Mouse (Mus musculus): ENCODE results near the gene Upf2.
"Not testable (repeated sequence)": the region's sequence is repeated elsewhere in the genome, so short reads cannot be mapped to it uniquely, and the experiment has no call there.

Gene Upf2

DNA sequence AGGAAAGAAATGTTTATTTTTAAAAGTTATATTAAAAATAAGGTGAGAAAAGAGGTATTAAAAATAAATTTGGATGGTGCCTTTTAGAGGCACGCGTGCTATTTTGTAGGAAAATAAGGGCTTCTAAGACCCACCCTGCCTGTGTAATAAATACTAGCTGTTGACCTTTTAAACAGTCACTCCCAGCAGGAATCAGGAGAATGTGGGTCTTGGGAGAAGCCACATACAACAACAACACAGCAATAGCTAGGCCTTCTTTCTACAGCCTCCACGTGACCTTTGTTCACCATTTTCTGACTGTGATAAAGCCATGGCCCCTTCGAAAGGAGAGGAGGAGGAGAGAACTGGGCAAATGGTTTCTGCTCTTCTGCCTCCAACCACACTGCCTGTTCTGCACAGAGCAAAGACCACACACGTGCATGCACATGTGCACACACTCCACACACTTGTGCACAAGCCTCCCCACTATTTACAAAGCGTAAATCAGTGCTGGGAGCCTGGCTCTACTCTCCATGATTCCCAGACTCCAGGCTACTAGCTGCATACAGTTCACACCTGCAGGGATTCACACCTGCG lies 121.5 kb downstream of the Upf2 start:
- DNase-seq, result no peak

GRCm38 (mm10) chr2:6074891-6075529 lies 123.7 kb downstream of the Upf2 start:
- no peak for DNase-seq

- no peak for DNase-seq
These were observed 124.2 kb downstream of the Upf2 start for GRCm38 (mm10) chr2:6075530-6075896.

DNA sequence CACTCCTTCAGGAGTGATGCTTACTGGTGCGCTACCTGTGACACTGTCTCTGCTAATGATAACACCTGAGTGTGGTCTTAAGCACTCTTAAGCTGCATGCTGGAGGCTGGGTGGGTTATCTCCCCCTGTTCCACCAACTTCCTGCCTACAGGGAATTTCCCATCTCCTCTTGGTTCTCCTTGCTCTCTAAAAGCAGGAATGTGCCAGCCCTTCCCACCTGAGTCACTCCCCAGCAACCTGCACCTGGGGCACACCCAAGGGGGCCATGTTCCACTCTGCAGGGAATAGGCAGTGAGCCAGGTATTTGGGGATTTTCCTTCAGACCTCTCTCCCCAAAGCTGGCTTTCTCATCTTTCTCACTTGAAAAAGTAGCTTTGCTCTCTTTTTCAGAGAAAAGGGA lies 128.8 kb downstream of the Upf2 start:
- no peak for DNase-seq

GRCm38 (mm10) chr2:6081108-6081507 lies 129.8 kb downstream of the Upf2 start:
- DNase-seq, result no peak

DNA sequence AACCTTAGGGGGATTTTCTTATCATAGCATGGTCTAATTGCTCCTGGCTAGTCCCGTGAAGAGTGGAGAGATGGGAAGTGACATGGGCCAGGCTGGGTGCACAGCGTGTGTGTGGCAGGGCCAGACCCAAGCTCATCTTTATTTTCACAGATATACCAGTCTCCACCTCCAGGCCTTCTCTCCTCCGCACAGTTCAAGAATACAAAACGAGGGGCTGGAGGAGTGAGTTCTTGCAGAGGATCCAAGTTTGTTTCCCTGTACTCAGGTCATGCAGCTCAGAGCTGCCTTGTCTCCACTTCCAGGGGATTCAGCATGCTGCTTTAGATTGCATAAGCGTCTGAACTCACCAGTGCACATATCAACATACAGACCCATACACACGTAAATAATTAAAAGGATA lies 131.3 kb downstream of the Upf2 start:
- no peak for DNase-seq

GRCm38 (mm10) chr2:6083696-6084095 lies 132.4 kb downstream of the Upf2 start:
- no peak for DNase-seq

DNA sequence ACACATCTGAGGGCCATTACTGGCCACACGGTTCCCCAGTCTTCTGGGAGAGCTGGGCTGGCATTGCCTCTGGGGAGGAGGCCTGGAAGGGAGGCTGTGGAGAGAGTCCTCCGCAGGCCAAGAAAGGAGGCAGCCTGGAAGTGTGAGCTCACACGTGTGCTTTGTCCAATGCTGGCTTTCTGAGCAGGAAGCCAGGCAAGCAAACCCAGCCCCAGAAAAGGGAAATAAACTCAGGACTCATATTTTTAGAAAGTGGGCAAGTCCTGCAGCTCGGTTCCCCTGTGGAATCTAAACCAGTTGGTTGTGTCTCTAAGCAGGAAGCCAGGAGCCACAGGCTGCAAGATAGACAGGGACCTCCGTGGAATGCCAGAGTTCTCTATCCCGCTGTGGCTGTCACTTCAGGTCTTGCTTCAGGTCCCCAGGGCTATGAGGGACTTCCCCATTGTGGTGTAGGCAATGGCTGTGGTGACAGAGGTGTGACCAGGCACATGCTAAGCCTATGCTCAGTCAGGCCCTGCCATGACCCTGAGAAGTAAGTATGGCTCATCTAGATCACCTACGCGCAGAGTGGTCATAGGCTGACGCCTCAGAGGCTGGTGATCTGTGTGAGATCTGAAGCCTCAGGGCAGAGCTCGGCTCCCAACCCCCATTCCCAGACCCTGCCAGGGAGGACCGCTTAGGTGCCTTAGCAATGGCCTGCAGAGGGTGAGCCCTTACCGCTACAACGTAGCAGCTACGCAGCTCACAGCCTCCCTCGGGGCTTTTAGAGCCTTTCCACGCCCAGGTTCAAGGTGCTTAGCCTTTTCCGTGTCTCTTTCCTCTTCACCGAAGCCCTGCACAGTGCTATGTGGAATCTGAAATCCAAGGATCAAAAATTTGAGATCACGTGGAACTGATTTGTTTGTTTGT lies 134.6 kb downstream of the Upf2 start:
- no peak for DNase-seq

- no peak for DNase-seq
These were observed 135.9 kb downstream of the Upf2 start for GRCm38 (mm10) chr2:6087151-6087550.

DNA sequence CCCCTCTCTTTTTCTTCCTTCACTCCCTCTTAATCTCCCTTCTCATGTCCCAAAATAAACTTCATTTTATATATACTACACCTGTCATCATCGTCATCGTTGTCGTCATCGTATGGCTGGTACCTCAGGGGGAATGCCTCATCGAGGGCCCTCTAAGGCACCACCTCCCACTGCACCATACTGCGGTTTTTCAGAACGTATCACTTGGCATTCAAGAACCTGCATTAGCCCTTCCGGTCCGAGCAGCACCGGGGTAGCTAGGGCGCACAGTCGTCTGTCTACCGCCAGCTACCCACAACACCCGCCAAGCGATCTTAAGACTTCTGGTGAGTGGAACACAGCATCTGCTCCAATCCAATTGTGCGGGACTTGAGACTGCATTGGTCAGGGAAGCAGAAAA lies 138.7 kb downstream of the Upf2 start:
- not testable (repeated sequence) for DNase-seq

GRCm38 (mm10) chr2:6097113-6097716 lies 145.9 kb downstream of the Upf2 start:
- no peak for DNase-seq

DNA sequence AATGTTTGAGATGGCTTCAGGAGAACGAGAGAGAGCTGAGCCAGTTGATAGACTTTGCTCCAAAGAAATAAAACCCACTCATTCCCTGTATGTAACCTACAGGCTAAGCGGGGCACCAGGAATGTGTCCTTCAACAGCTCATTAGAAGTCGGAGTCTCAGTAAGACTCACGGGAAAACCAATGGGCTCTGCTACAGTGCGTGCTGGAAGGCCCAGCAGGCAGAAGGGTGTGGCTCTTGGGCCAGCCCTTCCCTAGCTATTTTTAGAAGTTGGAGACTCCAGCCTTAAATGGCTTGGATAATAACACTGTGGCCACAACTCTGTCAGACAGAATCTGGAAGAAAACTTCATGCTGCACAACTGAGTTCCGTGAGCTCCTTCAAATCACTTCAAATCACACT lies 147.7 kb downstream of the Upf2 start:
- DNase-seq, result no peak

GRCm38 (mm10) chr2:6099443-6099842 lies 148.2 kb downstream of the Upf2 start:
- DNase-seq, result no peak

GRCm38 (mm10) chr2:6100027-6100749 lies 148.9 kb downstream of the Upf2 start:
- no peak for DNase-seq

DNA sequence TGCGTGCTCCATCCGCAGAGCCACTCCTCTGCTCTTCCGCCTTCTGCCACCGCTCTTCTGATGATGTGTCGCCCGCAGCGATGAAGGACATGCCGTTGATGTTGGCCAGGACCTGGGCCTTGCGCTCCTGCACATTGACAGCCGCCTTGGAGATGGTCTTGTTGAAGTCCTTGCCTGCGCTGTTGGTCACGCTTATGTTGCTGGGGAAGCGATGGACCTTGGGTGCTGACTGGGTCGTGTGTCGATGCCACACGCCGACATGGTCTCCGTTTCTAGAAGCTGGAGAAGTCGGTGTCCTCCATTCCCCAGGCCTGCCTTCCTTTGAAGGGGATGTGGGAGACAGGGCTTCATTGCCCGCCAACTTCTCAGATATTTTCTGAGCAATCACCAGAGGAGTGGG lies 149.5 kb downstream of the Upf2 start:
- DNase-seq, result no peak

DNA sequence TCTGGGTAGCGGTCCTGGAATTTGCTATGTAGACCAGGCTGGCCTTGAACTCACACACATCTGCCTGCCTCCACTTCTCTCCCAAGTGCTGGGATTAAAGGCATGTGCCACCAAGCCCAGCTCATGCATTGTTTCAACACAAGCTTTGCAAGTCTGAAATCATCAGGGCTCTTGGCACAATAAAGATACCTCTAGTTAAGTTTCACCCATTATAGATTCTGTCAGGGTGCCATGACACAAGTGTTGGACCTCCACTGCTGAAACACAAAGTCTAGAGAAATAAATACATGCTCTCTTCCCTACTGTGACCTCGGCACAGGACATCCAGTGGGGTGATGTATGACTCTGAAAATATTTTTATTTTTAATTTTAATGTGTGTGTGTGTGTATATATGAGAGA lies 154.2 kb downstream of the Upf2 start:
- no peak for DNase-seq

All from cerebellum, adult 8-10 months (tissue).